Mouse (Mus musculus) thymus, adult 2 months (tissue): ENCODE measurements around the gene Atp2c2. TPM values are rescaled to one million over a fixed set of nuclear protein-coding genes. Genes with fewer than 3 reads are reported as not detected.

ENCODE experiments used
- DNase-seq: peaks from one replicate; pipeline ENCODE4 v3.0.0; 2021
- H3K27ac ChIP-seq: fragments of 200-500 bp; 2 replicates; pipeline ENCODE4 v1.5.1; 2012; ENCODE audit warnings: low read length, control low read depth; ENCODE audit not compliant: control insufficient read depth, insufficient read depth
- H3K27me3 ChIP-seq: fragments of 200-500 bp; 2 replicates; pipeline ENCODE4 v1.6.1; 2012; ENCODE audit warnings: mild to moderate bottlenecking, low read length, moderate library complexity, mixed read lengths; ENCODE audit not compliant: control insufficient read depth, insufficient read depth
- H3K36me3 ChIP-seq: fragments of 200-500 bp; 2 replicates; pipeline ENCODE4 v1.6.1; 2012; ENCODE audit warnings: mild to moderate bottlenecking, low read length, moderate library complexity; ENCODE audit not compliant: control insufficient read depth, insufficient read depth
- H3K4me1 ChIP-seq: fragments of 200-500 bp; replicated peaks from 2 replicates; pipeline ENCODE4 v1.6.1; 2012; ENCODE audit warnings: low read length; ENCODE audit not compliant: control insufficient read depth, insufficient read depth
- H3K4me3 ChIP-seq: fragments of 200-500 bp; 2 replicates; pipeline ENCODE4 v1.5.1; 2012; ENCODE audit warnings: mild to moderate bottlenecking, low read length, control low read depth, moderate library complexity; ENCODE audit not compliant: control insufficient read depth, insufficient read depth
- CTCF ChIP-seq: fragments of 200-500 bp; IDR thresholded peaks from 2 replicates; pipeline ENCODE4 v1.5.1; 2012; ENCODE audit warnings: mild to moderate bottlenecking, control low read depth, low read length, moderate library complexity, borderline replicate concordance; ENCODE audit not compliant: control insufficient read depth, poor library complexity, insufficient read depth; ENCODE audit errors: extremely low read depth
- POLR2A ChIP-seq: fragments of 200-500 bp; IDR thresholded peaks from 2 replicates; pipeline ENCODE4 v1.6.1; 2012; ENCODE audit warnings: mild to moderate bottlenecking, low read length, control low read depth, moderate library complexity; ENCODE audit not compliant: control insufficient read depth, poor library complexity, insufficient read depth; ENCODE audit errors: extremely low read depth
- WGBS: fragments of 180-500 bp; shearing (Covaris S2); methylation state at CpG from one replicate; pipeline ENCODE4 v1.1.7; 2018; 5-methylcytosine and 5-hydroxymethylcytosine counted together
- polyA plus RNA-seq: library from polyadenylated mRNA; depleted of rRNA; stranded (reverse); fragments of >200 nt; gene quantifications from 2 replicates; pipeline ENCODE4 v1.2.3, GENCODE M21; 2012

The Atp2c2 gene
- polyA plus RNA-seq, 1 experiment: 0.16 TPM

DNA sequence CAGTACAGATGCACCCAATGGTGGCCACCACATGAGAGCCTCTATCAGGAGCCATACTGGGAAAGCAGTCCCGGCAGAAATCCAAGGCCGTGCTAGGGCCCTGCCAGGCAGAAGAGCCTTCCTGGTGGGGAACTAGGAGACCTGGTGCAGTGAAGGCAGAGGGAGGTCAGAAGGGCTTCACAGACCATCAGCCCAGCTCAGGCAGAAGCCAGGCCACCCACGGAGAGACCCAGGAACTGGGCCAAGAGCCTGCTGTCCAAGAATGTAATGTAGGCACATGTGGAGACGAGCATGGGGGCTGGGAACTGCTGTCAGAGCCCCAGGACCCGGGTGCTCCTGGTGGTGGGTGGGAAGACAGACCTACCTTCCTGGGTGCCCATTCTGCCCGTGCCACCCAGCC lies 34.5 kb upstream of the Atp2c2 start:
- H3K27ac ChIP-seq: no peak overlapping the region
- 89% methylated on average over 6 of the region's 6 CpGs for WGBS
- H3K27me3 ChIP-seq: no peaks in the 10 kb centered on the region; the same call in 1 of the 2 replicates
- no peak overlapping the region for H3K4me3 ChIP-seq
- TF ChIP-seq POLR2A: no peak
- TF ChIP-seq CTCF: no peak
- H3K36me3 ChIP-seq: no peaks in the 10 kb centered on the region
- DNase-seq: no peak
- H3K4me1 ChIP-seq: no peaks in the 10 kb centered on the region

DNA sequence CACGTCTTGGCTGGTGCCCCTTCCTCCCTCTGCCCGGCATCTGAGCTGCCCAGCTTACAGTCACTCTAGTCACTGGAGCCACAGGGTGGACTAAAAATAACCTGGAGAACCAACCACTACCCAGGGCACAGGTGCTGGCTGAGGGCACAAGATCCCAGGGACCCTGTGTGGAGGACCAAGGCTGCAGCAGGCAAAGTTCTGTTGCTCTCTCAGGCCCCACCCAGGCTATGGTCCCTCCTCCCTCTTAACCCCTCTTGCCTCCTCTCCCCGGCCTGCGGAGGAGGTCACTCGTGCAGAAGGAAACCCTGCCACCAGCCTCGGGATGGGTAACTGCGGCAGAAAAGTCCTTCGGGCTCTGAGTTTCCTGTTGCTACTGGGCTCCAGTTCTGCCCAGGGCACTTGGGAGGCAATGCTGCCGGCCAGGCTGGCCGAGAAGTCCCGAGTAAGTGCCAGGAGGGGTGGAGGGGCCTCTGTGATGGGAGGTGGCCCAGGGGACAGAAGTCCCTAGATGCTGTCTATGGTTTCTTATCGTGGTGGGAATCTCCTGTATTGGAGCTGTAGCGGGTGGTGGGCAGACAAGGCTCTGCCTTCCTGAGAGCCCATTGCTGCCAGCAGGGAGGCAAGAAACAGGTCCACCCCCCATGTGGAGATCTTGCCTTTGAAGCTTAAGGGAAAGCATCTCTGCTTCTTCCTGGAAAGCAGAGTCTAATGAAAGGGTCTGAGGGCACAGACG lies 33.4 kb upstream of the Atp2c2 start, which contains the start of gene Wfdc1:
Gene Wfdc1, plus strand, starts transcription at position 147 of the 733 bp plus-strand sequence.
- H3K36me3 ChIP-seq: no peaks in the 10 kb centered on the region
- no peak within 1 kb of the TSS for H3K27ac ChIP-seq
- 9% methylated on average over 14 of the region's 14 CpGs for WGBS
- TF ChIP-seq CTCF (no peak), POLR2A (no peak)
- DNase-seq: no peak
- H3K4me1 ChIP-seq: no peaks in the 10 kb centered on the region
- H3K27me3 ChIP-seq: no peaks in the 10 kb centered on the region; the same call in 1 of the 2 replicates
- no peak within 1 kb of the TSS for H3K4me3 ChIP-seq

GRCm38 (mm10) chr8:119668447-119668846 lies 31.4 kb upstream of the Atp2c2 start:
- Histone ChIP-seq H3K4me3 (no peak overlapping the region), H3K36me3 (no peaks in the 10 kb centered on the region), H3K27me3 (no peaks in the 10 kb centered on the region; the same call in 1 of the 2 replicates), H3K27ac (no peak overlapping the region), H3K4me1 (peaks cover 3% of the 10 kb centered on the region; the same call in 1 of the 2 replicates)
- TF ChIP-seq POLR2A: no peak
- TF ChIP-seq CTCF: no peak
- no peak for DNase-seq
- WGBS: 86% methylated on average over 9 of the region's 9 CpGs

DNA sequence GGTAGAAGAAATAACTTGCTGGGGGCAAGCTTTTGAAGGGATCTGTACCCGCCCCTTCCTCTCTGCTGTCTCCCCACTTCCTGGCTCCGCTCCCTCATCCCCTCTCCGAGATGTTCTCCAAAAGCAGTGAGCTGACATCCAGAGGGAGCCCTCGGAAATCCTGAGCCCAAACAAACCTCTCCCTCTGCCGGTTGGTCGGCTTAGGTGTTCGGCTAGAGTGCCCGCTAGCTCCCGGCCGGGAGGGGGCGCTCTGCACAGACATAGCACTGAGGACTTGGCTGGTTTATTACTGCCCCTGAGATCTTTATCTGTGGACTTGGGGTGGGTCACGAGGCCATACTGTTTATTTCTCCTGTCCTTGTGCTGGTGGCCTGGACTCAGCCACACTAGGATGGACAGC lies 30.5 kb upstream of the Atp2c2 start:
- DNase-seq: peak; percentile 16
- TF ChIP-seq CTCF: peak; percentile 59; the same call in 1 of the 2 replicates
- TF ChIP-seq POLR2A: no peak
- no peak overlapping the region for H3K4me3 ChIP-seq
- H3K27ac ChIP-seq: no peak overlapping the region
- H3K36me3 ChIP-seq: no peaks in the 10 kb centered on the region
- peaks cover 5% of the 10 kb centered on the region; the same call in 1 of the 2 replicates for H3K4me1 ChIP-seq
- 53% methylated on average over 12 of the region's 12 CpGs for WGBS
- H3K27me3 ChIP-seq: no peaks in the 10 kb centered on the region; the same call in 1 of the 2 replicates

DNA sequence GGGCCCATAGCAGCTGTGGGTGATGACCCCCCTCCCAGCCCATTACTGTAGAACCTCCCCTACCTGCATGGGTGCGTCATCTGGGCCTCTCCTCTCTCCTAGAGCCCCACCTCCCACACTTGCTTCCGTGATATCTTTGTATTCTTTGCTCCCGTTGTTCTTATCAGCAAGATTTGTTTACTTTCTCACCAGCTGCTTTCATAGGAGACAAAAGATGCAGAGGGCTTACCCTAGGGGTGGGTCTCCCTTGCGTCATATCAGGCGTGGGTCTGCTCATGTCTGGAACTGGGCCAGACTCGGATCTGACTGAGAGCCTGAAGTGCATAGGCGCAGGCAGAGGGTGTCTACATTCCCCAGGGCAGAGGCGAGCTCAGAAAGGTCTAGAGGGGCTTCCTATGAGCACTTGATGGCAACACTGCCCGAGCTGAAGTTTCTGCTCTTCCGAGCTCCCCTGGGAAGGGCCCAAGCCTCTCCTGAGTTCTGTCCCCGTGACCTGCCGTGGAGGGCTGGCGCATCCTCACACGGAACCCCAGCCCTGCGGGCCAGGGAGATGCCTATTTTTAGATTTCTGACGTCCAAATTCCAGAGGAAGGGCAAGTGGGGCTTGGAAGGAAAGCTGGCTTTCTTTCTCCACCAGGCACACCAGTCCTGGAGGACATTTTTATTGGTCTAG lies 29.3 kb upstream of the Atp2c2 start:
- TF ChIP-seq POLR2A (no peak), CTCF (no peak)
- Histone ChIP-seq H3K4me3 (no peak overlapping the region), H3K4me1 (peaks cover 5% of the 10 kb centered on the region; the same call in 1 of the 2 replicates), H3K36me3 (no peaks in the 10 kb centered on the region), H3K27ac (no peak overlapping the region), H3K27me3 (no peaks in the 10 kb centered on the region; the same call in 1 of the 2 replicates)
- 79% methylated on average over 16 of the region's 16 CpGs for WGBS
- no peak for DNase-seq

DNA sequence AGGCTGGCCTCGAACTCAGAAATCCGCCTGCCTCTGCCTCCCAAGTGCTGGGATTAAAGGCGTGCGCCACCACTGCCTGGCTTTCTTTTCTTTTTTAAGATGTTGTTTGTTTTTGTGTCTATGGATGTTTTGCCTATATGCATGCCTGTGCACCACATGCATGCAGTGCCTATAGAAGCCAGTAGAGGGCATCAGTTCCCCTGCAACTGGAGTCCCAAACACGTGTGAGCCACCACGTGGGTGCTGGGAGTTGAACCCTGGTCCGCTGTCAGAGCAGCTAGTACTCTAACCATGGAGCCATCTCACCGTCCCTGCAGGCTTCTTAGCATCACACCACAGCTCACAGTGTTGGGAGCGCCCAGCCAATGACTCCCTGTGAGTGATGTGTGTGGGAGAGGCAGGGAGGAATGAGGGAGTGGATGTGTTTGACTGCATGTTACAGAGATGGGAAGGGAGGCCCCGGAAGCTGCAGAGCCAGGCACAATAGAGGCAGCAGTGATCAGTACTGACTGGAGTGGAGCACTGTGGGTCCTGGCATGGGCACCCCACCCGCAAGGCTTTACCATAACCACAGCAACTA lies 25.7 kb upstream of the Atp2c2 start:
- WGBS: 86% methylated on average over 11 of the region's 11 CpGs
- no peak for TF ChIP-seq CTCF
- no peak for TF ChIP-seq POLR2A
- no peaks in the 10 kb centered on the region for H3K27me3 ChIP-seq

More for the DNA sequence above, 25.7 kb upstream of the Atp2c2 start:
- DNase-seq: no peak
- Histone ChIP-seq H3K4me3 (no peak overlapping the region), H3K36me3 (no peaks in the 10 kb centered on the region), H3K27ac (no peak overlapping the region), H3K4me1 (peaks cover 8% of the 10 kb centered on the region; the same call in 1 of the 2 replicates)
